Mouse (Mus musculus) olfactory bulb, adult 2 months (tissue): ENCODE data around the gene Farsa.

Source experiments
- CTCF ChIP-seq: fragments of 200-500 bp; IDR thresholded peaks from 2 replicates; pipeline ENCODE4 v1.5.1; 2012; ENCODE audit warnings: low read depth, mild to moderate bottlenecking, low read length, moderate library complexity; ENCODE audit not compliant: insufficient read depth
- POLR2A ChIP-seq: fragments of 200-500 bp; IDR thresholded peaks from 2 replicates; pipeline ENCODE4 v1.6.1; 2012; ENCODE audit warnings: mild to moderate bottlenecking, low read depth, low read length, moderate library complexity; ENCODE audit not compliant: insufficient read depth

DNA sequence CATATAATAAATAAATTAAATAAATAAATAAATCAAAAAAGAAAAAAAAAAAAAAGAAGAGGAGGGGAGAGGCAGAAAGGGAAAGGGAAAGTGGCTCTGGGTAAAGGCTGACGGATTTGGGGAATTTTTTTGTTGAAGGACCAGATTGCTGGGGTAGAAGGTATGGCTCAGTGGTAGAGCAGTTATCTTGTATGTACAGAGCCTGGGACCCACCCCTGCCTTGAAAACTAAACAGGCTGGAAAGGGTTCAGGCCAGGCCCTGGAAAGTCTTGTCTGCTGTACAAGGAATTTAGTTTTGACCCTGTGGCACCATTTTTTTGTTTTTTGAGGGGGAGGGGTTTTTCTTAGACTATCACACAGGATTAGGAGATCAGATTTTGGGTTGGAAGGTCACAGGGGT, 22.1 kb downstream of the Farsa start:
- TF ChIP-seq CTCF (no peak), POLR2A (no peak)
